9 mouse cellular contexts compared by ENCODE assay signal in genomic region chr5:124186981-124187507, GRCm38 (mm10).
DNase-seq lines count a peak whose midpoint lies in the region; ATAC-seq and TF ChIP-seq lines count a peak whose summit lies in the region.
"Had no signal": no experiment of that assay in that cellular context is flagged by ENCODE, and none has a peak within 500 bp of the region (broad histone marks: within the 10 kb centered on the region; RNA-seq: fewer than 3 reads in every experiment).

No protein-coding gene starts in this region.

- 8% methylated on average over 19 of the region's 22 CpGs for WGBS in kidney, embryonic 14.5 days
- WGBS in kidney, adult 2 months: 50% methylated on average over 22 of the region's 22 CpGs
- 11% methylated on average over 22 of the region's 22 CpGs for WGBS in hindbrain, embryonic 11.5 days

- no peak overlapping the region for H3K27ac ChIP-seq in kidney, embryonic 14.5 days (ENCODE audit: low read depth, low read length)
- H3K27ac ChIP-seq in kidney, adult 2 months (ENCODE audit: insufficient read depth, low read depth, low read length): no peak overlapping the region
- H3K27ac ChIP-seq in hindbrain, embryonic 11.5 days (ENCODE audit: low read depth, low read length): peak overlapping the region; percentile 25; the same call in 1 of the 2 replicates

- peak overlapping the region; percentile 29 for H3K9ac ChIP-seq in kidney, embryonic 14.5 days (ENCODE audit: low read depth, low read length)
- peak overlapping the region; percentile 16; the same call in 1 of the 2 replicates for H3K9ac ChIP-seq in hindbrain, embryonic 11.5 days (ENCODE audit: low read depth, low read length)

- peaks cover 14% of the 10 kb centered on the region for H3K4me1 ChIP-seq in kidney, embryonic 14.5 days (ENCODE audit: control insufficient read depth, insufficient read depth, low read length)
- no peaks in the 10 kb centered on the region for H3K4me1 ChIP-seq in kidney, adult 2 months (ENCODE audit: control insufficient read depth, insufficient read depth, low read length)
- H3K4me1 ChIP-seq in hindbrain, embryonic 11.5 days (replicated peaks; ENCODE audit: control insufficient read depth, insufficient read depth, low read length): peaks cover 19% of the 10 kb centered on the region

- peak overlapping the region; percentile 32 for H3K4me2 ChIP-seq in kidney, embryonic 14.5 days (replicated peaks; ENCODE audit: low read depth, low read length)
- H3K4me2 ChIP-seq in hindbrain, embryonic 11.5 days (replicated peaks; ENCODE audit: low read depth, low read length): peak overlapping the region; percentile 27

- TF ChIP-seq POLR2A in kidney, adult 2 months (IDR thresholded peaks at IDR 0.05; ENCODE audit: low read depth, low read length): no peak

- DNase-seq in kidney, adult 2 months: no peak
- peak; percentile 48 for DNase-seq in embryo, embryonic 10.5 days (ENCODE audit: low spot score)
- DNase-seq in hindbrain, embryonic 11.5 days (ENCODE audit: low spot score): peak; percentile 65
- peak; percentile 90 for DNase-seq in left cerebral cortex, postnatal 4 days
- peak; percentile 87 for DNase-seq in right cerebral cortex, adult 18-20 months
- no peak for DNase-seq in testis, postnatal 10 days (ENCODE audit: low spot score)
- DNase-seq in adrenal gland, postnatal 25 days: no peak

- intact Hi-C loops in left cerebral cortex, postnatal 4 days (cut with DNase I): no loop called here

- H3K4me3 ChIP-seq in kidney, embryonic 14.5 days (ENCODE audit: low read length): no peak overlapping the region
- no peak overlapping the region for H3K4me3 ChIP-seq in kidney, adult 2 months (ENCODE audit: insufficient read depth, low read depth, low read length)
- H3K4me3 ChIP-seq in hindbrain, embryonic 11.5 days (ENCODE audit: low read depth, low read length): no peak overlapping the region

- H3K27me3 ChIP-seq in kidney, embryonic 14.5 days (ENCODE audit: control insufficient read depth, insufficient read depth, low read length): no peaks in the 10 kb centered on the region
- H3K27me3 ChIP-seq in kidney, adult 2 months (replicated peaks; ENCODE audit: control insufficient read depth, insufficient read depth, low read length): no peaks in the 10 kb centered on the region
- H3K27me3 ChIP-seq in hindbrain, embryonic 11.5 days (ENCODE audit: control insufficient read depth, insufficient read depth, low read length): no peaks in the 10 kb centered on the region

- H3K36me3 ChIP-seq in kidney, embryonic 14.5 days (ENCODE audit: control insufficient read depth, insufficient read depth, low read length): no peaks in the 10 kb centered on the region
- H3K36me3 ChIP-seq in kidney, adult 2 months (ENCODE audit: control insufficient read depth, insufficient read depth, low read length): no peaks in the 10 kb centered on the region
- no peaks in the 10 kb centered on the region for H3K36me3 ChIP-seq in hindbrain, embryonic 11.5 days (ENCODE audit: control insufficient read depth, insufficient read depth, low read length)

- H3K9me3 ChIP-seq in kidney, embryonic 14.5 days (ENCODE audit: control insufficient read depth, low read length): no peaks in the 10 kb centered on the region
- no peaks in the 10 kb centered on the region for H3K9me3 ChIP-seq in hindbrain, embryonic 11.5 days (ENCODE audit: control insufficient read depth, low read length)
- H3K9me3 ChIP-seq: G1E had no signal

- TF ChIP-seq CTCF in kidney, adult 2 months (conservative IDR thresholded peaks at IDR 0.05; ENCODE audit: insufficient read depth, insufficient read length, low read depth, low read length): no peak

- peak; percentile 58; the same call in 1 of the 2 replicates for ATAC-seq in kidney, embryonic 14.5 days (ENCODE audit: low FRiP score, low TSS enrichment)
- ATAC-seq in hindbrain, embryonic 11.5 days (ENCODE audit: low FRiP score): peak; percentile 66

Comparison
In these comparisons a context has a peak if more than half of its experiments do, and no peak if none do; other contexts are left out.
1. DNase-seq: peak in embryo, embryonic 10.5 days (single experiment), hindbrain, embryonic 11.5 days (single experiment), left cerebral cortex, postnatal 4 days (single experiment) and right cerebral cortex, adult 18-20 months (single experiment); none in kidney, adult 2 months (single experiment), testis, postnatal 10 days (single experiment) and adrenal gland, postnatal 25 days (single experiment).